Mouse (Mus musculus) layer of hippocampus, adult 9-10 months (tissue): ENCODE data around the gene Havcr1.
"Not testable (repeated sequence)": the region's sequence is repeated elsewhere in the genome, so short reads cannot be mapped to it uniquely, and the experiment has no call there.

Experiments
- DNase-seq: peaks from one replicate; pipeline ENCODE4 v3.0.0; 2022; ENCODE audit warnings: low spot score

The Havcr1 gene

DNA sequence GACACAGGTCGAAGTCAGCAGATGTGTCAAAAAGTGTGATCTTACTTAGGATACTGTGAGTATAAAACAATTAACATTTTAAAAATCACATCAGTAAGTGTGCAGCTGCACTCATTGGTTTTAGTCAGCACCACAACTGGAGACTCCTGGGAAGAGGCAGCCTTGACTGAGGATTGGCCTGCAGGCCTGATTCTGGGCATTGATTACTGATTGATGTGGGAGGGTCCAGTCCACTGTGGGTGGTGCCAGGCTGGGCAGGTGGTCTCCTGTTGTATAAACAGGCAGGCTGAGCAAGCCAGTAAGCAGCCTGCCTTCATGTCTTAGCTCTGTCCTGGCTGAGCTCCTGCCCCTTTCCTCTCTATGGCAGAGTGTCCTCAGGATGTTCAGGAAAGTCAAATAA, at the start of gene Havcr1:
Havcr1 (plus strand) TSS at position 5 of the 400 bp plus-strand sequence.
- DNase-seq, result not testable (repeated sequence)

DNA sequence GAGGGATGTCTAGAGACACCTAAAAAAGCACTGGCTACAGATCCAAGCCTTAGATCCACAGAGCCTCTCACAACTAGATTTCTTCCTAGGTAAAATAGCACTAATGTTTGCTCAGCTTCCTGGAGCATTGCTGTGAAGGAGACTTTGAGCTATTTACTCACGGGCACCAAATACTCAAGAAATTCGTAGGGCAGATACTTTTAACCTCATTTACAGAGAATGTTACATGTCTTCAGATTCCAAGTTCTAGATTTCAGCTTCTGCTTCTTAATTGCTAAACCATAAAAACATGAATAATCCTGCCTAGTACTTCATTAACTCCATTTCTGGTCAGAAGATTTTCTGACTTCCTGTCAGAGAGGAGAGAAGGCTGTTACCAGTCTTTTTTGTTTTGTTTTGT, 44.7 kb upstream of the Havcr1 start:
- DNase-seq, result no peak

DNA sequence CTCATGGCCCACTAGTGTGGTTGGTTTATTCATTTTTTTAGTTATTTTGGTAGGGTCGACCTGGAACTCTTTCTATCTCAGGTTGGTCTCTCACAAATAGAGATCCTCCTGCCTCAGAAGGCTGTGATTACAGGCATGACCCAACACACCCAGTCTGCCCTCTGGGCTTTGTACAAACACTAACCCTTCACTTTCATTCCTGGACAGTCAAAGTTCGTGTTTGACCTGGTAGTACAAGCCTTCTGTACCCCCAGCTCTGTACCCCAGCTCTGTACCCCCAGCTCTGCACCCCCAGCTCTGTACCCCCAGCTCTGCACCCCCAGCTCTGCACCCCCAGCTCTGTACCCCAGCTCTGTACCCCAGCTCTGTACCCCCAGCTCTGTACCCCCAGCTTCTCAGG, 39.0 kb upstream of the Havcr1 start:
- DNase-seq, result not testable (repeated sequence)

DNA sequence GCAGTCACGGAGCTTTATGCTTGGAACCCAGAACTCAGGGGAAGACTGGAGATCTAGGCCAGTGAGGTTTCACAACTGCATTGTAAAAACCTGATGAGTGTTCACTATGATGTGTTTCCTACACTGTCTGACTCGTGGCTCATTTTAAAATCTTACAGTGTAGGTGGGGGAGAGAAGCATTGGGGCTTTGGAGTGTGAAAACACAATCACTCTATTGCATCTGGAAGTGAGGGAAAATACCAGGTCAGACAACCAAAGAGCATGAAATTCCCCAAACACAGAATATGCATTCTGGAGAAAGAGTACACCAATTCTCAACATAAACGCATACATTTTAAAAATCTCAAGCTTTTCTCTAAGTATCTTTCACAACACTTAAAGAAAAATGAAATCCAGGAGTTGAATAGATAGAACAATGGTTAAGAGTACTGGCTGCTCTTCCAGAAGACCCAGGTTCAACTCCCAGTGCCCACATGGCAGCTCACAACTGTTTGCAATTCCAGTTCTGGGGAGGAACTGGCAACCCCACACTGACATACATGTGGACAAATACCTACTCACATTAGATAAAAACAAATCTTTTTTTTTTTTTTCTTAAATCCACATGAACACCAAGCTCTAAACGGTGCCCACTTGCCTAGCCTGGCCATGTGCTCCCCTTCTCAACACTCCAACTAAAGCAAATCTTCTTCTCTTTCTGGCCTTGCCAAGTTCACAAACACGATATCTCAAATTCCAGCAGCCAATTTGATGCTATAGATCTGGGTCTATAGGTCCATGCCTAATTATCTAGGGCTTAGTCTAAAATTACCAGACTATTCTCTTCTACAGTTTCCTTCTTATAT, 37.2 kb upstream of the Havcr1 start:
- no peak for DNase-seq

DNA sequence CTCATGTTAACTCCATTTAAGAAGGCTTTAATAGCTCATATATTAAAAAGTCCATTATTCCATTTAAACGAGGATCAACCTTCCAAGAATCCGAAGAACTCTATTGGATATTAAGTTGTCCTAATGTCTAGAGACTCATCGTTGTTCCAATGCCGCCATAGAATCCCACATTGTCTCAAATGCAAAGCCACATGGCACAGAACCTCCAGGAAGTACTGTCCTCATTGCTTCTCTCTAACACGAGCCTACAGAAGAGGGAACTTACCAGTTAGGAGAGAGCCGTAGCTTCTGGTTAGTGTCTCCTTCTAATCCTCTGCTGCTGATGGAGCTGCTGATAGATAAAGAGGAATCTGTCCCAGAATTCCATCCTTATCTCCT, 36.6 kb upstream of the Havcr1 start:
- no peak for DNase-seq

DNA sequence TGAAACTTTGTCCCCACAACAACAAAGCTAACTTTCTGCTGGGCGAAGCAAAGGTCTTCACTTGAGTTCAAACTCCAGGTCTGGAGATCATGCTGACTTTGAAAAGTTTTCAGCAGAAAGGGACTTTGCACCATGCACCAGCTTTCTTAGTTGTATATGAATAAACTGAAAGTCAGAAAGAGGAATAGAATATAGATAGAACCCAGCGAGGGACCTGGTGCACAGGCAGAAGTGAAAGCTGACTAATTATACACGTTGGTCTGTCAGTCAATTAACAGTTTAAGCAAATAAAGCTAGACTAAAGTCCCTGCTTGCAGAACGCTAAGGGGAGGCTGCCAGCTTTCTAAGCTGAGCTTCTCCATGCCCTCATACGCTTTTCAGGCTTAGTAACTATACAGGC, 36.0 kb upstream of the Havcr1 start:
- no peak for DNase-seq

DNA sequence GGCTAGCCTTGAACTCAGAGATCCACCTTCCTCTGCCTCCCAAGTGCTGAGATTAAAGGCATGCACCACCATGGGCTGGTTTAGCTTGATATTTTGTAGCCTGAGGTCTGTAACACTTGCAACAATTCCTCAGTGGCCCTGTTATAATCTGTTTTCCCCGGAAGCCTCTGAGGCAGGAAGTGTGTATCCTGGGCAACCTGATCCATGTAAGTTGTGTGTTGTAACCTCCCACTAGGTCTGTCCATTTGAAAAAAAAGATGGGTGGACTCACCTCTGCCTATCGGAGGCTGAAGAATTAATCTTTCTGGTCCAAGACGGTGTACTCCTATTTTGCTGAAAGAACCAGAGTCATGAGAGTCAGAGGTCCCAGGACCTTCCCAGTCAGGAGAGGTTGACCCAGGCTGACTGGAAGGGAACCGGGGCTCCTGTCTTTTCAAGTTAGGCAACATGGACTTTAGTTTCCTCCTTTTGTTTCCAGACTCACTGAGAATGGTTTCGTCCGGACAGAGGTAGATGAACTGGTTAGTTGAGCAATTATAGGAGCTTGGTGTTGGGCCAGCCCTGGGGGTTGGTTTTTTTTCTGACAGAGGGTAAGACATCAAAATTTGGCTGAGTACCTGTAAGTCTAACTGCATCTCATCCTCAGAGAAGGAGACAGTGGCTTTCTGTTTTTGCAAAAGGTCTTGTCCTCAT, 28.1 kb upstream of the Havcr1 start, which contains the start of gene Timd2:
Timd2 (minus strand) TSS at position 398 of the 693 bp plus-strand sequence.
- DNase-seq, result no peak

DNA sequence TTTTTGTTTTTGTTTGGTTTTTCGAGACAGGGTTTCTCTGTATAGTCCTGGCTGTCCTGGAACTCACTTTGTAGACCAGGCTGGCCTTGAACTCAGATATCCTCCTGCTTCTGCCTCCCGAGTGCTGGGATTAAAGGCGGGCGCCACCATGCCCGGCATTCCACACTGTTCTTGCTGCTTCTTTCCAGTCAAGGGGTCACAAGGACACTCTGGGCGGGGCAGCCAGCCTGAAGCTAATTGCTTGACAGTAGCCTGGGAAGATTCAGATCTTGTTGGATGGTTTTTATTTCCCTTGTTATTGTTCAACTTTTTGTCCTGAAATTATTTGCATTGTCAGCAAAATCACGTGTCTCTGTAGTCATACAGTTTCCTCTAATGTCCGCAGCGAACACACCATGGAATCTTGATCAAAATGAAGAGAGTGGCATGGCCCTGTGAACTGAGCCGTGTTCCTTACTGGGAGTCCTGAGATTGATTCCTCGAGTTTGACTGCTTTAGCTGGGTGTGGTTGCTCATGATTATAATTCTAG, 3.3 kb upstream of the Havcr1 start:
- DNase-seq, result no peak

DNA sequence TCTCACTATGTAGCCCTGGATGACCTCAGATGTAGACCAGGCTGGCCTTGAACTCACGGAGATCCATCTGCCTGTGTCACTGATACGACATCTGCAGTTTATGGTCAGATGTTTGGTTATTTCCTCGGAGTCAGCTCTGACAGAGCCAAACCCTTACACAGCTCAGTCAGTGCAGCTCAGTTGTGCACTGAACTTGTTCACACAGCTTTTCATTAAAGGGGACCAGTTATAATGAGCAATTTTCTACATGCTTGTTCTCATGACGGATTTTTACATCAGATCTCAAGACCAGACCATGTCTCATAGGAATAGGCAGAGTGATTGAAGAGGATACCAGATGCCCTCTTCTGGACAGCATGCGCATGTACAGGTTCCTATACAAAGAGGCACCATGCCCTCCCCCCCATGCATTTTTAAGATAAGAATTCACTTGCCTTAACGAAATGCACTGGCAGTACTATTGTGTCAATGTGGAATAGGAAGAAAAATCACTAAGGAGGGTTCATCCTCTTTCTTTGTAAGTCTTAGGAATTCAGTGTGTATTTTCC, 1.6 kb upstream of the Havcr1 start:
- no peak for DNase-seq

DNA sequence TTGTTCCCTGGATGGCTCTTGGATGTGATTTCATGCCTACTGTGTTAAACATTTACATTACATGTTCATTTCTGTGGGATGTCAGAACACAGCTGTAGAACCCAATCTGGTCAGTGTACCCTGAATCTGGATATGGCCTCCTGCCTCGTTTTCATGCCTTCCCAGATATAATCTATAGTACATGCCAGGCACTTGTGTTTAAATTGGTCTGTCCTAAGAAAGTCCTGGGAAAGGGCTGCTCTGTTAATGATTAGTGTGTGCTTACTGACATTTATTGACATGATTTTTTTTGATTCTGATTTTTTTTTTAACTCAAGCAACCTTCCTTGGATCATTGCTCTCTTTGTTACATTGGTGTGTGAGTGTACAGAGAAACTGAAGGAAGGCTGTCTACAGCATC, 263 bp upstream of the Havcr1 start:
- no peak for DNase-seq

DNA sequence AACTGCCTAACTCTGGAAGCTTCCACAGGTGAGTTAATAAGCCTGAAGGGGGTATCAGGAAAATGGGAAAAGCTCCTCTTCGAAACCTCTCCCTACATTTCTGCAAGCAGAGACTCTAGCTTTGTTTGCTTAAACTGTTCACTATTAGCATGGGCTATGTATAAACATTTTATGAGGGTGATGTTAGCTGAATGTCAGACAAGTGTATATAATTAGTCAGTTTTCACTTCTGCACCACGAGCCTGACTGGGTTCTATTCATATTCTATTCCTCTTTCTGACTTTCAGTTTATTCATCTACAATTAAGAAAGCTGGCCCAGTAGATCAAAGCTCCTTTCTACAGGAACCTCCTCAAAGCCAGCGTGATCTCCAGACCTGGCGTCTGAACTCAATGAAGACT, 4.6 kb downstream of the Havcr1 start:
- DNase-seq, result no peak

DNA sequence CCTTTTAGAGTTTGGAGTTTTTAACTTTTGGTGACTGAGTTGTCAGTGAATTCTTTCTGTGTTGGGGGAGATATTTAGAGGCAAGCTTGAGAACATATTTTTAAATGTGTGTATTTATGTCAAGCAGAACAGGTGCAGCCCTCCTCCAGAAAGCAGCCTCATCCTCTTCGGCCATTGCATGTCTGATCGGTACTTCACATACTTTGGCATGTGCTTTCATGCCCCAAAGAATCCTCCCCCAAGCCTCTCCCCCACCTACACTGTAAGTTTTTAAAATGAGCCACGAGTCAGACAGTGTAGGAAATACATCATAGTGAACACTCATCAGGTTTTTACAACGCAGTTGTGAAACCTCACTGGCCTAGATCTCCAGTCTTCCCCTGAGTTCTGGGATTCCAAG, 6.0 kb downstream of the Havcr1 start:
- no peak for DNase-seq

DNA sequence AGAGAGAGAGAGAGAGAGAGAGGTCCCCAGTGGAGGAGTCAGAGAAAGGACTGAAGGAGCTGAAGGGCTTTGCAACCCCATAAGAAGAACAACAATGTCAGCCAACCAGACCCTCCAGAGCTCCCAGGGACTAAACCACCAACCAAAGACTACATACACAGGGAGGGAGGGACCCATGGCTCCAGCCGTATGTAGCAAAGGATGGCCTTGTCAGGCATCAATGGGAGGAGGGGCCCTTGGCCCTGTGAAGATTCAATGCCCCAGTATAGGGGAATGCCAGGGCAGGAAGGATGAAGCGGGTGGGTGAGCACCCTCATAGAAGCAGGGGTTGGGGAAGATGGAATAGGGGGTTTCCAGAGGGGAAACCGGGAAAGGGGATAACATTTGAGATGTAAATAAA, 6.8 kb downstream of the Havcr1 start:
- DNase-seq, result no peak

DNA sequence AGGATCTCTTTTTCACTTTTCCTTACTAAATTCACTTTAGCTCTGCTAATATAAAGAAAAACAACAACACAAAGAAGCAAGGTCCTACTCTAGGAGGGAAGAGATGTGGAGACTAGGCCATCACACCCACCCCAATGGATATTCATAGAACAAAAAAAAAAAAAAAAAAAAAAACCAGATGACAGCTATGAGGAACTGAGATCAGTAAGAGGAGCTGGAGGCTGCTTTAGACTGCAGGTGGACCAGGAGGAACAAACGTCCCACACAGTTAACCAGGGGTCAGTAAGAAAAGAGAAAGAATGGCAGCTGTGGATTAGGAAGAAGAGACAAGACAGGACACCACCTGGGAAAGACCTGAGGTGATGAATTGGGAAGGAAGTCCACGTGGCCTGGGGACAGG, 13.1 kb downstream of the Havcr1 start:
- no peak for DNase-seq

DNA sequence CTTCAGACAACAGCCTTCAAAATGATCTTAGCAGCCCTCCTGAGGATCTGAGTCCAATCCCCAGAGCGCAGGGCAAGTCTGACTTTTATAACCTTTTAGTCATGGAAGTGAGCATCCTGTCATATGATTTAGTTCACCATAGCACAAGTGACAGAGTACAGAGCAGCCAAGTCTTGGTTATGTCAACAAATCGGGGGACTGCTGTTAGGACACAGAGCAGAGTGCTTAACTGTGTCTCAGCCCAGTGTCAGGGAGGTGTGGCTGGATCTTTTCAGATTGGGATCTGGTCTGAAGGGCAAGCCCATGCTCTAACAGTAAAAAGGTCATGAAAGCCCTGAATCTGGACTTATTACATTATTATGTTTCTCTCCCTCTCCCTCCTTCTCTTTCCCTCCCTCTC, 18.8 kb downstream of the Havcr1 start:
- DNase-seq, result no peak

DNA sequence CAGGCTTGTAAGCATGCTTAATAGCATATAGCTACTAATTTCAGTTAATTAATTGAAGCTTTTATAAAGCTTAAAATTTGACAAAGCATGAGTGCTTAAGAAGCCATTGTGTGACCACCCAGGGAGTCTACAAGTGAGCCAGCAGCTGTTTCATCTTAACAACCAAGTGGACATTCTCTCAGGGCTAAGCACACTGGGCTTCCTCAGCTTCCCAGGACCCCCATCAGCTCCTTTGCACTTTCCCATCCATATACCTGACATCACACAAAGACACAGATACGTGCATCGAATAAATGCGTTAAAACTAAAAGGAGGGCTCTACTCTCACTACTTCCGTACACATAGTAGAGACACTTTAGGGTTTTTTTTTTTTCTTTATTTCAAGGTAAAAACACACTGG, 19.8 kb downstream of the Havcr1 start:
- DNase-seq, result no peak

DNA sequence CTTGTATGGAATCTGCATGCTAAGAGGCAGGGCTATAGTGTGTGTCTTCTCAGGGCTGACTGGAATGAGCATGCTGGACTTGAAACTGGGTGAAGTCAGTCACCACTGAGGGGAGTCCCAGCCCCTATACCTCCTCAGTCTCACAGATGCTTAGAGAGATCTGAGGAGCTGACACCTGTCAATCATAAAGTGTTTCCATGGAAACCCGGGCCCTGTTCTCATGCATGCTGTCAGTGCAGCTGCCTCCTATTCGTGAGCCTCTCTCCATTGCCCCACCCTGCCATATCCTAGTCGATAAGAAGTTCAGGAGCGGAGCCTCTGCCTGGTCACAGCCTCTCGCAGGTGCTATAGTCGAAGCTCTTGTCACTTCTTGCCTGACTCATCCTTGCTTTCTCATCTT, 20.8 kb downstream of the Havcr1 start:
- not testable (repeated sequence) for DNase-seq

DNA sequence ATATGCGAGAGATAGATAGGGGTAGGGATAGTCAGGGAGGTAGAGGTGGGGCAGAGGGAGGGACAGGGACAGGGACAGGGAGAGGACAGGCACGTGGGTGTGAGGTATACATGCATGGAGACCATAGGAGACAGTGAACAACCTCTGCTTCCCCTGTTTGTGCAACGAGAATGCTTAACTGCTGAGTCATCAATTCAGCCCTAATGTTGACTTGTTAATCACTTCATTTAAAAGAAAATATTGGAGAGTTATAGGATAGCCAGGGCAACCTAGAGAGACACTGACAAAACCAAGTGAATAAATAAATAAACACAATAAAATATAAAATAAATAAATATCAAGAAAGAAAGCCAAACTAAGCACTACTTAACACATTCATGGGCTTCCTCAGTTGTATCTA, 42.0 kb downstream of the Havcr1 start:
- DNase-seq, result no peak

DNA sequence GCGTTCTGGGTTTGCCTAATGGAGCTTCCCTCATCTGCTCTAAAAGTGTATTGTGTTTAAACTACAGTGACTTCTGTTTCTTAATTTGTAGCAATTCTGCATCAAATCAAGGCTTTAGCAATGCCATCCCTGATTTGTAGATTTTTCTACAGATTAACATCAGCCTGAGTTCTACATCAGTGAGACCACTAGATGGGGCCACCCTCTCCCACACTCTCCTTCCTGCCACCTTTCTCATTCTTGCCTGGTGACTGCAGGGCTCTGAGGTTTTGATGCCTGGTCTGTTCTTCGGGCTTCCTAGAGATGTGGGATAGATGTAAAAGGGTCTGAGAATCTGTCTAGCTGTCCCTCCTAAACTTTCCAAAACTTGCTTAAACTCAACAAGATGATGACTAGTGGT, 44.9 kb downstream of the Havcr1 start:
- no peak for DNase-seq

DNA sequence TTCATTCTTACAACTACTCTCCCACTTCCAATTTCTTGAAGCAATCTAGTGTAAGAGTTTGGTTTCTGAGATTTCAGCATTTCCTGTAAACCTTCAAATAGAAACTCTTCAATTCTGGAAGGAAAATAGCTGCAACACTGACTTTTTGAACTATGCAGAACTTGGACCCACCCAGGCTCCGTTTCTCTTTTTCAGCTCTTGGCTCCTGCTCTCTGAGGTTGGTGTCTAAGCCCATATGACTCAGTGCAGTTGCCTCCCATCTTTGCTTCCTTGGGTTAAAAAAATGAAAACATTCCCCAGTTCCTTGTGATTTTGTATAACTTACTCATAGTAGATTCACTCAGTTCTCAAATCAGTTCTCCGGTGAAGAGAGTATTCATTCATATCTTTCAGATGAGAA, 69.6 kb downstream of the Havcr1 start:
- DNase-seq, result no peak

DNA sequence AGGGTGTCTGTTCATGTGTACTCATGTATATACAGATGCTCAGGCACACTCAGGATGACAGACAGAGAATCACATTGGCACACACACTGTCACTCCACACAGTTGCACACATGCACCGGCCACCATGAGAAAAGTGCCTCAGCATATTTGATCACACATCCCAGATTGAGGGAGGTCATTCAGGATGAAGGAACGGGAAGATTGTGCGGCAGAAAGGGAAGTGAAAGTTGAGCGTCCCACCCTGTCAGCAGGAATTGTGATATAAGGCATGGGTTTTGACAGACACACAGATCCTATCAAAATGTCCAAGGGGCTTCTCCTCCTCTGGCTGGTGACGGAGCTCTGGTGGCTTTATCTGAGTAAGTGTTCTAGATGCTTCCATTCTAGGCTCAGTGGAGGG, 75.6 kb downstream of the Havcr1 start, which contains the start of gene Timd4:
Timd4 (plus strand) TSS at position 290 of the 400 bp plus-strand sequence.
- DNase-seq, result no peak

DNA sequence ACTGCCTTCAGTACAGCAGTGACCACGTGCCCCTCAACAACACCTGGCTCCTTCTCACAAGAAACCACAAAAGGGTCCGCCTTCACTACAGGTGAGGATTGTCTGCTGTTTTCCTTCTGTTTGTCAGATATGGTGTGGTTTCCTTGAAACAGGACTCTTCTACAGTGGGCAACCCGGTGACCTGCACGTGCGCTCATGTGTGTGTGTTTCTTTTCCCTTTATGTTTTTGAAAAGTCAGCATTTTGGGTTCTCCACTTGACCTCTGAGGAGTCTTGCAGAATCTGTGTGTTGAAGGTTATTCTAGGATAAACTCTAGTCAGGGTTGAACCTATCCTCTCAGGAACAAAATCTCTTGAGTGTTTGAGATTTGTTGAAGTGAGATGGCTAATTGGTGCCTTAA, 82.8 kb downstream of the Havcr1 start:
- DNase-seq, result no peak

DNA sequence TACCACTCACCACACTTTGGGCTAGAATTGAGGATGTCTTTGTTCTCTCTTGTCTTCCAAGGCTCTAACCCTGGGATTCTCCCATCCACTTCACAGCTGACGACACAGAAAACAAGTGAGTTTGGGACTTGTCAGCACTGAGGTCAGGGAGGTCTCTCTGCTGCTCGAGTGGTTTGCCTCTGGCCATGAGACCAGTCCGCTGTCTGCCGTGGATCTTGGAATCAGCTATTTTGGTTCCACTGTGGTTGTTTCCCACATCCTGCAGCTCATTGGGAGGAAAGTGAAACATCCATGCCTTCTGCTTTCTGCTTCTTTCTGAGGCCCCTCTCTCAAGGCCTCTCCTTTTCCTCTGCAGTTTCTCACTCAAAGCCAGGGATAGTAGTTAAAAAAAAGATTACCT, 85.0 kb downstream of the Havcr1 start:
- no peak for DNase-seq
